Mouse (Mus musculus): ENCODE results near the gene A930009A15Rik. TPM values are rescaled to one million over a fixed set of nuclear protein-coding genes. Genes with fewer than 3 reads are reported as not detected.

A930009A15Rik gene
- 1.00 and 1.6 TPM in 2 replicates for polyA plus RNA-seq (2015; fragmentation: Nextera tagmentation; extraction: Ambion mirVana)

DNA sequence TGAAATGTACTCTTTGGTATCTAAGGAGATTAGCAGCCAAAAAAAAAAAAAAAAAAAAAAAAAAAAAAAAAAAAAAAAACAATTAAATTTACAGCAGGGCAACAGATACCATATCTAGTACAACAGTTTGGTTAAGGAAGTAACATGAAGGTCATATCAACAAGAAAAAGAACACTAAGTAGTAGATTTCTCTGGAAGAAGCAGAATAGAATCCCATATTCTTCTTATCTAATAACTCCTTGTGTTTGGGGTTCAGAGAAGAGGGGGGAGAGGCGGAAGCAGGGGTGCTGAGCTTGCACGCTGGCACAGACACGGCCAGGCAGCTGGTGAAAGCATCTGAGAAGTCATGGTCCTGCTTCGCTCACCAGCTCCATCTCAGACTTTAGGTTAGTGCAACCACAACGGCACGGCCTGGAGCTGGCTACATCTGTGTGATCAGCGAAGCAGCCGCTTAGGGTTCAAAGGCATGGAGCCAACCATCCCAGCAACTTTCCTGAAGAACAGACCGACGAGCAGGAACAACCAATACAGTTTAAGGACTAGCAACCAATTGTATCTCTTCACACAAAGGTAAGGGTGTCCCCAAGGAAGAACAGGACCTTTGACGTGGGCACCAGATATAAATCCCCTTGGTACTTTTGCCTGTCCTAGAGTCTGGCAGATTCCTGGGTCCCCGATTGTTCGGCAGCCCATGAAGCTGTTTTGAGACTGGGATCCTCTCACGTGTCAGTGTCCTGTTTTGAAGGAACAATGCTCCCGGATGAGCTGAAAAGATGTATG lies at the start of gene A930009A15Rik:
Gene A930009A15Rik, plus strand, starts transcription at position 275 of the 780 bp plus-strand sequence.
- Histone ChIP-seq H3K4me3 (ENCODE audit: low read length) (0 out of 2 replicates have a peak within 1 kb of the TSS, but pooled peaks have one; percentile 5), H3K9ac (ENCODE audit: low read depth, low read length) (no peak within 1 kb of the TSS), H3K4me1 (ENCODE audit: control insufficient read depth, insufficient read depth, low read depth, low read length) (no peaks in the 10 kb centered on the region; the same call in 1 of the 2 replicates), H3K36me3 (ENCODE audit: control insufficient read depth, insufficient read depth, low read length) (no peaks in the 10 kb centered on the region), H3K27me3 (replicated peaks; ENCODE audit: control insufficient read depth, insufficient read depth, low read length) (no peaks in the 10 kb centered on the region), H3K9me3 (ENCODE audit: control insufficient read depth, low read length) (no peaks in the 10 kb centered on the region), H3K27ac (ENCODE audit: low read depth, low read length) (peak within 1 kb of the TSS; percentile 49), H3K4me2 (ENCODE audit: low read length) (peak within 1 kb of the TSS; percentile 31)
- ATAC-seq: peak; percentile 46; the same call in 1 of the 2 replicates
- 46% methylated on average over 15 of the region's 15 CpGs for WGBS

DNA sequence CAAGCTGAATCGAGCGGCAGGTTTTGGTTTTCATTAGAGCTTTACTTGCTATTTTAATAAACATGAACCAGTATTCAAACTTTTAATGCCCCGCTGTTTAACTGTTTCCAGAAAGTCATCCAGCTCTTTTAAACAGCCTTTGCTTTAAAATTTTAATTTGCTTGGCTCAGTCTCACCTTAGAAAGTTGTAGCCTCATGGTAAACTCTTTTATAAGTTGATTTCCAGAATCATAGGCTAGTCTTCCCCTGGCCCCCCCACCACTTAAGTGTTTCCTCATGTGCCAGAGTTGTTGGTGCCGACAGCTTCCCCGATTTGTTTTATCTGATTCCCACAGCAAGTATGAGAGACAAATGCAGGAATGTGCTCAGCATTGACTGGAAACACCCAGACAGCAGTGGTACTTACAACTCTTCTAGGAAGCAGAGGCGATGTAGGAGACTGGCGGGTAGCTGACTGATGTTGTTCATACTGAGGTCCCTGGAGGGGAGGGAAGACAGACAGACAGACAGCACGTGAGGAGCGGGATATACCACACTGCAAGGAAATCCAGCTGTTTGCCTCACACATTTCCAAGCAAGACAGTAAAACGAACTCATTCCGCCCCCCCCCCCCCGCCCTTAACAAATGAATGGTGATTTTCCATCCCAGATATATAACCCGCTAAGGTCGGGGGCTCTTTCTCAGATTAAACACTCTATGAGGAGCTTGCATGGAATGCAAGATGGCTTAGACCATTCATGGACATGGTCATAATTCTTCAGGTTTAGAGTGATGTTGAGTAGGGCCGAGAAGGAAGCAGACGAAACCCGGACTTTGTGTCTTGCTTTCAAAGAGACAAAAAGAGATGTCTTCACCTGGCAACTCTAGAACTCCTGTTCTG lies 49.3 kb upstream of the A930009A15Rik start:
- Histone ChIP-seq H3K4me1 (ENCODE audit: control insufficient read depth, insufficient read depth, low read depth, low read length) (0 out of 2 replicates have a peak, but pooled peaks cover 6% of the 10 kb centered on the region), H3K4me2 (ENCODE audit: low read length) (peak overlapping the region; percentile 16; the same call in 1 of the 2 replicates)
- 37% methylated on average over 17 of the region's 17 CpGs for WGBS

DNA sequence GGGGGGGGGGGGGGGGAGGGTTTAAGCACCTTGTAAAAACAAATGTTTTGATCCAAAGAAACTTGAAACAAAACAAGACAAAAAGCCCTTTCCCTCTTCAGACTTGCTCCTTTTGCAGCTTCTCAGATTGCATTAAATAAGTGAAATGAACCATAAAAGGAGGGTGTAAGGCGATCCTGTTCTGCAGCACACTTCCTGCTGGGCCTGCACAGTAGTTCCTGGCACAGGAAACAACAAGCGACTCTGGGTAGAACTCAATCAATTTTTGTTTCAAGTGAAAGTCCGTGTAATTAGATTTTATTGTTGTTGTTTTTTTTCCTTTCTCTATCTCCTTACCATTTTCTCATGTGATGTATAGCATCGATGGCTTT lies 48.7 kb upstream of the A930009A15Rik start:
- no peaks in the 10 kb centered on the region for H3K27me3 ChIP-seq (replicated peaks; ENCODE audit: control insufficient read depth, insufficient read depth, low read length)
- no peak overlapping the region for H3K27ac ChIP-seq (ENCODE audit: low read depth, low read length)
- 6% methylated on average over 4 of the region's 4 CpGs for WGBS
- no peaks in the 10 kb centered on the region for H3K36me3 ChIP-seq (ENCODE audit: control insufficient read depth, insufficient read depth, low read length)
- no peak for ATAC-seq
- H3K9me3 ChIP-seq (ENCODE audit: control insufficient read depth, low read length): no peaks in the 10 kb centered on the region
- H3K4me3 ChIP-seq (ENCODE audit: low read length): no peak overlapping the region
- no peak overlapping the region for H3K9ac ChIP-seq (ENCODE audit: low read depth, low read length)
- no peak overlapping the region for H3K4me2 ChIP-seq (ENCODE audit: low read length)
- 0 out of 2 replicates have a peak, but pooled peaks cover 6% of the 10 kb centered on the region for H3K4me1 ChIP-seq (ENCODE audit: control insufficient read depth, insufficient read depth, low read depth, low read length)

More for the DNA sequence above, 49.3 kb upstream of the A930009A15Rik start:
- H3K9ac ChIP-seq (ENCODE audit: low read depth, low read length): no peak overlapping the region
- no peaks in the 10 kb centered on the region for H3K36me3 ChIP-seq (ENCODE audit: control insufficient read depth, insufficient read depth, low read length)
- H3K9me3 ChIP-seq (ENCODE audit: control insufficient read depth, low read length): no peaks in the 10 kb centered on the region
- no peak overlapping the region for H3K27ac ChIP-seq (ENCODE audit: low read depth, low read length)
- no peak overlapping the region for H3K4me3 ChIP-seq (ENCODE audit: low read length)
- no peaks in the 10 kb centered on the region for H3K27me3 ChIP-seq (replicated peaks; ENCODE audit: control insufficient read depth, insufficient read depth, low read length)
- ATAC-seq: no peak

DNA sequence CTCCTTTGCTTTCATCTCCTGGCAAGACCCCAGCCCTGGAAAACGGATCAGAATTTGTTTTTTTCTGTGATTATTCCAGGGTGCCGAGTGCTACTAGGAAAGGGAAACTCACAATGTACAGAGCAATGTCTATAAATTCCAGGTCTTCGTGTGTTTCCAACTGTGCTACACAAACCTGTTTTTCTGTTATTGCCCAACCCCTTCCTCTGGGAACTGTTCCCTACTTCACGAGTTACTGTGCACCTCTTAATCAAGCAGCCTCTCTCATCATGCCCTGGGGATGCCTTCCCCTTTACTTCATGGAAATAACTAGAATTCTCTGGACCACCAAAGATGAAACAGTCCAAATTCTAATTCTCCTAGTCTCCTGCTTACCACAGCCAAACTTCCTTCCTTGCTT lies 40.9 kb upstream of the A930009A15Rik start:
- no peak overlapping the region for H3K27ac ChIP-seq (ENCODE audit: low read depth, low read length)

DNA sequence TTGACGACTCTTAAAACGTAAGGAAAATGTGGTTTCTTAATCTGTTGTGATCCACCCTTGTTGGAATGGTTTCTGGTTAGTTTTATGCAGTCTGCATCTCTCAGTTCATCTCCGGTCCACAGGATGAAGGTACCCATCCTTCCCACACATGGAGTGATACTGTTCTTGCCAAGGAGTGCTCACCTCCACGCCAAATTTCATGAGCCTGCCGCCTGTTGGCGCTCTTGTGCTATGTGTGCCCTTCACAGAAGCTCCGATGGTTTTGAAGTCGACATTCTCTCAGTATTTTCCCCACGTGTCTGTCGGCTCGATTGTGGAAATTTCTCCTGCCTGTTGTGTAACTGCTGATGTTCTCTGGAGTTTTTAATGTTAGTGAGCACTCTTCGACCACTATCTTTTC lies 40.0 kb upstream of the A930009A15Rik start:
- Histone ChIP-seq H3K4me1 (ENCODE audit: control insufficient read depth, insufficient read depth, low read depth, low read length) (no peaks in the 10 kb centered on the region), H3K4me2 (ENCODE audit: low read length) (no peak overlapping the region), H3K27ac (ENCODE audit: low read depth, low read length) (no peak overlapping the region), H3K9ac (ENCODE audit: low read depth, low read length) (no peak overlapping the region), H3K36me3 (ENCODE audit: control insufficient read depth, insufficient read depth, low read length) (no peaks in the 10 kb centered on the region), H3K4me3 (ENCODE audit: low read length) (no peak overlapping the region), H3K9me3 (ENCODE audit: control insufficient read depth, low read length) (no peaks in the 10 kb centered on the region), H3K27me3 (replicated peaks; ENCODE audit: control insufficient read depth, insufficient read depth, low read length) (no peaks in the 10 kb centered on the region)
- 86% methylated on average over 12 of the region's 12 CpGs for WGBS
- ATAC-seq: no peak

More for the DNA sequence above, 40.9 kb upstream of the A930009A15Rik start:
- no peak for ATAC-seq
- Histone ChIP-seq H3K9me3 (ENCODE audit: control insufficient read depth, low read length) (no peaks in the 10 kb centered on the region), H3K4me1 (ENCODE audit: control insufficient read depth, insufficient read depth, low read depth, low read length) (no peaks in the 10 kb centered on the region), H3K4me3 (ENCODE audit: low read length) (no peak overlapping the region), H3K9ac (ENCODE audit: low read depth, low read length) (no peak overlapping the region), H3K4me2 (ENCODE audit: low read length) (no peak overlapping the region), H3K27me3 (replicated peaks; ENCODE audit: control insufficient read depth, insufficient read depth, low read length) (no peaks in the 10 kb centered on the region), H3K36me3 (ENCODE audit: control insufficient read depth, insufficient read depth, low read length) (no peaks in the 10 kb centered on the region)
- WGBS: 61% methylated on average over 4 of the region's 4 CpGs

DNA sequence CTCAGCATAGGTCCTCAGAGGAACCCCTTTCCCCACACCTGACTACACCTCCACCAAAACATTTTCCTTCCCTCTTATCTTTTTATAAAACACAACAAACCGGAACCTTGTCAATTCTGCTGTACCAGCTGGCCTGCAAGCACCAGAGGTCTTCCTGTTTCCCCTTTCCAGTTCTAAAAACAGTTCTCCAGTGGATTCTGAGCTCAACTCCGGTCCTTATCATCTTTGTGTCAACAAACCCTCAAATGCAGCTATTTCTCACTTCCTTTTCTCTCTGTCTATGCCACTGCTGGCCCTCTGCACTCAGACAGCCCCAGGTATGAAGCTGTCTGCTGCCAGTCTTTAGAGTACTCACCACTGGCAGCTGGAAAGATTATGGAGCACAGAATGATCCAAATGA lies 39.0 kb upstream of the A930009A15Rik start:
- WGBS: 80% methylated on average over 2 of the region's 2 CpGs

DNA sequence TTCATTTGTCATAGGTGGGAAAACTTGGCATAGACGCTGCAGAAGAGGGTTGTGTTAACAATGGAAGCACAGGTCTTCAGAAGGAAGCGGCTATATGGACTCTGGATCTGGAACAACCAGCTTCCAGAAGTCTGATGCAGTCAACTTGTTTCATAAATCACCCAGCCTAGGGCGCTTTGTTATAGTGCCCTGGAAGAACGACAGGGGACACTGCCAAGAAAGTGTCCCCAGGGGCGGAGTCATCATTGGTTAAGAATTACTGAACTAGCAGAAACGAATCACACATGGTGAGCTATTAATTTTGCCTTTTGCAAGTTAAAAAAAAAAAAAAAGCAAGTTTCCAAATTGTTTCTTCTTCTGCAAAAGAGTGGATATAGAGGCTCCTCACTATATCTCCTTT lies 26.9 kb upstream of the A930009A15Rik start:
- Histone ChIP-seq H3K9ac (ENCODE audit: low read depth, low read length) (no peak overlapping the region), H3K36me3 (ENCODE audit: control insufficient read depth, insufficient read depth, low read length) (no peaks in the 10 kb centered on the region), H3K4me3 (ENCODE audit: low read length) (no peak overlapping the region), H3K4me2 (ENCODE audit: low read length) (no peak overlapping the region), H3K27me3 (replicated peaks; ENCODE audit: control insufficient read depth, insufficient read depth, low read length) (no peaks in the 10 kb centered on the region), H3K9me3 (ENCODE audit: control insufficient read depth, low read length) (no peaks in the 10 kb centered on the region), H3K4me1 (ENCODE audit: control insufficient read depth, insufficient read depth, low read depth, low read length) (no peaks in the 10 kb centered on the region), H3K27ac (ENCODE audit: low read depth, low read length) (no peak overlapping the region)
- no peak for ATAC-seq
- 80% methylated on average over 6 of the region's 6 CpGs for WGBS

More for the DNA sequence above, 39.0 kb upstream of the A930009A15Rik start:
- Histone ChIP-seq H3K27ac (ENCODE audit: low read depth, low read length) (no peak overlapping the region), H3K9ac (ENCODE audit: low read depth, low read length) (no peak overlapping the region), H3K9me3 (ENCODE audit: control insufficient read depth, low read length) (no peaks in the 10 kb centered on the region), H3K27me3 (replicated peaks; ENCODE audit: control insufficient read depth, insufficient read depth, low read length) (no peaks in the 10 kb centered on the region), H3K4me3 (ENCODE audit: low read length) (no peak overlapping the region), H3K36me3 (ENCODE audit: control insufficient read depth, insufficient read depth, low read length) (no peaks in the 10 kb centered on the region), H3K4me2 (ENCODE audit: low read length) (no peak overlapping the region), H3K4me1 (ENCODE audit: control insufficient read depth, insufficient read depth, low read depth, low read length) (no peaks in the 10 kb centered on the region)
- no peak for ATAC-seq

DNA sequence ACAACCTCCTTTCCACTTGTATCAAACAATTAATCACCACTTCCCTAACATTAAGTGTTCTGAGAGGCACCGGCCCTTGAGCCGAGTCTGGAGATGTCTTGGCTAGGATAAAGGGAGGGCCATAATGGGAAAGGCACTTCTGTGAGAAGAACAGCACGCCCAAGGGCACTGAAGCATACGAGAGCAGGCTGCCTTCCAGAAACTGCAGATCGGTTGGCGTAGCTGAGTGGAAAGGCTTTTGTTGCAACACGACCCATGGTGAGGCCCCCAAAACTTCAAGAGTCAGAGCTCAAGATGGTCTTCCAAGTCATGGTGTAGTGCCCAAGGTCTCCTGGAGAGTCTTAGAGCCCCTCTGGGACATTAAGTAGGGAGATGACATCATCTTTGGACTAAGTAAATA lies 19.5 kb upstream of the A930009A15Rik start:
- H3K4me2 ChIP-seq (ENCODE audit: low read length): no peak overlapping the region
- no peak overlapping the region for H3K4me3 ChIP-seq (ENCODE audit: low read length)
- H3K36me3 ChIP-seq (ENCODE audit: control insufficient read depth, insufficient read depth, low read length): no peaks in the 10 kb centered on the region
- no peaks in the 10 kb centered on the region for H3K9me3 ChIP-seq (ENCODE audit: control insufficient read depth, low read length)
- no peak overlapping the region for H3K27ac ChIP-seq (ENCODE audit: low read depth, low read length)
- no peak overlapping the region for H3K9ac ChIP-seq (ENCODE audit: low read depth, low read length)
- 41% methylated on average over 7 of the region's 7 CpGs for WGBS
- no peaks in the 10 kb centered on the region for H3K27me3 ChIP-seq (replicated peaks; ENCODE audit: control insufficient read depth, insufficient read depth, low read length)
- peak; percentile 61; the same call in 1 of the 2 replicates for ATAC-seq
- H3K4me1 ChIP-seq (ENCODE audit: control insufficient read depth, insufficient read depth, low read depth, low read length): no peaks in the 10 kb centered on the region

DNA sequence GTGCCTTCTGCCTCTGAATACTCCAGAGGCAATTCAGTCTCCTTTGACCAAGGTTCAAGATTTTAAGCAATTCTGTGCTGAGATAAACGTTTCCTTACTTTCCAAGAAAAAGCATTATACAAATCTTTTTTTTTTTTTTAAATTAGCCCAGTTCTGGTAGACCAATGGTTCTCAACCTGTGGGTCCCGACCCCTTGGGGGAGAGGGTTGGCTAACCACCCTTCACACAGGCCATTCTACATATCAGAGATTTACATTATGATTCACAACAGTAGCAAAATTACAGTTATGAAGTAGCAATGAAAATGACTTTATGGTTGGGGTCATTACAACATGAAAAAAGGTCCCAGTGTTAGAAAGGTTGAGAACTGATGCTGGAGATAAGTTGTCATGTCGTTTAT lies 18.7 kb upstream of the A930009A15Rik start:
- Histone ChIP-seq H3K27ac (ENCODE audit: low read depth, low read length) (no peak overlapping the region), H3K9me3 (ENCODE audit: control insufficient read depth, low read length) (no peaks in the 10 kb centered on the region), H3K9ac (ENCODE audit: low read depth, low read length) (no peak overlapping the region), H3K4me1 (ENCODE audit: control insufficient read depth, insufficient read depth, low read depth, low read length) (no peaks in the 10 kb centered on the region), H3K4me2 (ENCODE audit: low read length) (no peak overlapping the region), H3K27me3 (replicated peaks; ENCODE audit: control insufficient read depth, insufficient read depth, low read length) (no peaks in the 10 kb centered on the region), H3K4me3 (ENCODE audit: low read length) (no peak overlapping the region), H3K36me3 (ENCODE audit: control insufficient read depth, insufficient read depth, low read length) (no peaks in the 10 kb centered on the region)
- no peak for ATAC-seq
- 88% methylated on average over 3 of the region's 3 CpGs for WGBS
